13 mouse cellular contexts compared by ENCODE assay signal in the genomic region with DNA sequence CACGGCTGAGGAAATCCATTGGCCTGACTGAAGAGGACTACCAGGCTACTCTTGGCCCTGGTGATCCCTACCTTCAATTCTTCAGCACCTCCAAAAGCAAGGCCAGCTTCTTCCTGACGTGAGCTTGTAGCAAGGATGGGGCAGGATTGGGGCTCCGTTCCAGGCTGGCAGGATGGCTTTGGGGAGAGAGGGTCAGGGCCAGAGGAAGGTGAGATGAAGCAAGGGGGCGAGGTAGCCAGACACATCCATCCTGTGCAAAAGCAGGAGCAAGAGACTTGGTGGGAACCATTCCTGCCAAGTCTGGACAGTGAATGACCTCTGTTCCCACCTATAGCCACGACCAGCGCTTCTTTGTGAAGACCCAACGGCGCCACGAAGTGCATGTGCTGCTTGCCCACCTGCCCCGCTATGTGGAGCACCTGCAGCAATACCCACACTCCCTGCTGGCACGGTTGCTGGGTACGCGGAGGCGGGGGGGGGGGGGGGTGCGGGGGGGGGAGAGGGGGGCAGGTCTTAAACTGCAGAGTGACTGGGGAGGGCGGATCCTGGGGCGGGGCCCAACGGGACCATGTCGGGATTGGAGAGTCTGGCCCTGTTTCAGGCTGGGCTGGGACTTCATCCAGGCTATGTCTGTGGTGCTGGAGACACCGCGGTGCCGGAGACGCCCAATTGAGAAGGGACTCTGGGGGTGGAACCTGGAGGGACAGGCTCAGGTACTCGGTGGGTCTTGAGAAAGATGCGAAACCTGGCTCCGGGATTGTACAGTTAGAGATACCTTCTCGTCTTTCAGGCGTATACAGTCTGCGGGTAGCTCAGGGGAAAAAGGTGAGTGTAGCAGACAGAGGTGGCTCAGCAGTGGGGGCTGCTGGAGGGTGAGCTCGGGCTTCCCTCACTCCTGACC. TPM values are rescaled to one million over a fixed set of nuclear protein-coding genes. Genes with fewer than 3 reads are reported as not detected.
DNase-seq lines count a peak whose midpoint lies in the region; ATAC-seq and TF ChIP-seq lines count a peak whose summit lies in the region.
"Had no signal": no experiment of that assay in that cellular context is flagged by ENCODE, and none has a peak within 500 bp of the region (broad histone marks: within the 10 kb centered on the region; RNA-seq: fewer than 3 reads in every experiment).

No protein-coding gene starts in this region.

- no peak overlapping the region for H3K9ac ChIP-seq in kidney, embryonic 15.5 days
- H3K9ac ChIP-seq: embryonic facial prominence, embryonic 15.5 days; liver, embryonic 12.5 days; midbrain, embryonic 12.5 days had no signal

- H3K4me1 ChIP-seq in kidney, adult 2 months (ENCODE audit: control insufficient read depth, insufficient read depth, low read length) = no peaks in the 10 kb centered on the region
- H3K4me1 ChIP-seq in kidney, embryonic 15.5 days = peaks cover 17% of the 10 kb centered on the region

- no peaks in the 10 kb centered on the region for H3K27me3 ChIP-seq in kidney, adult 2 months (replicated peaks; ENCODE audit: control insufficient read depth, insufficient read depth, low read length)
- peaks cover 53% of the 10 kb centered on the region for H3K27me3 ChIP-seq in kidney, embryonic 15.5 days

- 34% methylated on average over 25 of the region's 30 CpGs for WGBS in kidney, adult 2 months
- 37% methylated on average over 25 of the region's 30 CpGs for WGBS in kidney, embryonic 15.5 days

- no peaks in the 10 kb centered on the region for H3K9me3 ChIP-seq in kidney, embryonic 15.5 days (replicated peaks)
- H3K9me3 ChIP-seq: embryonic facial prominence, embryonic 15.5 days; liver, embryonic 12.5 days; midbrain, embryonic 12.5 days had no signal

- no peaks in the 10 kb centered on the region for H3K36me3 ChIP-seq in kidney, adult 2 months (ENCODE audit: control insufficient read depth, insufficient read depth, low read length)
- H3K36me3 ChIP-seq in kidney, embryonic 15.5 days = peaks cover 3% of the 10 kb centered on the region
- H3K36me3 ChIP-seq: midbrain, embryonic 12.5 days had no signal

- no peak overlapping the region for H3K27ac ChIP-seq in kidney, adult 2 months (ENCODE audit: insufficient read depth, low read depth, low read length)
- no peak overlapping the region for H3K27ac ChIP-seq in kidney, embryonic 15.5 days
- H3K27ac ChIP-seq: embryonic facial prominence, embryonic 15.5 days; left cerebral cortex, adult 2 months; liver, embryonic 12.5 days; midbrain, embryonic 12.5 days had no signal

- TF ChIP-seq POLR2A in kidney, adult 2 months (IDR thresholded peaks at IDR 0.05; ENCODE audit: low read depth, low read length) = no peak

- no peak overlapping the region for H3K4me3 ChIP-seq in kidney, adult 2 months (ENCODE audit: insufficient read depth, low read depth, low read length)
- no peak overlapping the region for H3K4me3 ChIP-seq in kidney, embryonic 15.5 days (replicated peaks)
- H3K4me3 ChIP-seq: embryonic facial prominence, embryonic 15.5 days; left cerebral cortex, adult 2 months; liver, embryonic 12.5 days; midbrain, embryonic 12.5 days had no signal

- ATAC-seq in cerebellum, adult (ENCODE audit: insufficient number of reproducible peaks, low FRiP score, low TSS enrichment) = no peak
- no peak for ATAC-seq in kidney, embryonic 15.5 days (replicated peaks; ENCODE audit: low FRiP score)
- ATAC-seq: liver, embryonic 12.5 days had no signal

- TF ChIP-seq CTCF in kidney, adult 2 months (conservative IDR thresholded peaks at IDR 0.05; ENCODE audit: insufficient read depth, insufficient read length, low read depth, low read length) = no peak

- no peak overlapping the region for H3K4me2 ChIP-seq in kidney, embryonic 15.5 days
- H3K4me2 ChIP-seq: embryonic facial prominence, embryonic 15.5 days; liver, embryonic 12.5 days; midbrain, embryonic 12.5 days had no signal

- peak; percentile 60 for DNase-seq in cerebellum, adult 11 months
- DNase-seq in kidney, adult 2 months = peak; percentile 55
- DNase-seq in brain, adult 2 months (ENCODE audit: low read depth, low spot score) = peak; percentile 79
- peak; percentile 61 to 73 for DNase-seq in kidney, postnatal 4 days
- DNase-seq in embryo, embryonic 10.5 days (ENCODE audit: low spot score) = no peak
- DNase-seq in ovary, postnatal 10 days (ENCODE audit: low spot score) = no peak
- DNase-seq: gastrocnemius, postnatal 36 days had no signal

RNA-seq across cellular contexts. Expression of a gene that starts 2.9 kb away (rescaled TPM):
- polyA plus RNA-seq in kidney, adult 2 months (2012; rRNA removed) = not detected in 2 replicates
- 0.10 and 0.17 TPM in 2 replicates for polyA plus RNA-seq in kidney, embryonic 15.5 days (2015; fragmentation: Nextera tagmentation; extraction: Ambion mirVana)
- polyA plus RNA-seq: liver, embryonic 12.5 days had no signal

RNA-seq across cellular contexts. Expression of a gene that starts 3.8 kb away (rescaled TPM):
- polyA plus RNA-seq in kidney, adult 2 months (2012; rRNA removed) = 0.14 TPM in 1 of 2 replicates, not detected in the other
- 2.0 and 2.7 TPM in 2 replicates for polyA plus RNA-seq in kidney, embryonic 15.5 days (2015; fragmentation: Nextera tagmentation; extraction: Ambion mirVana)
- polyA plus RNA-seq: liver, embryonic 12.5 days had no signal

RNA-seq across cellular contexts. Expression of a gene that starts 7.7 kb away (rescaled TPM):
- polyA plus RNA-seq in kidney, adult 2 months (2012; rRNA removed) = 120 and 138 TPM in 2 replicates
- polyA plus RNA-seq in kidney, embryonic 15.5 days (2015; fragmentation: Nextera tagmentation; extraction: Ambion mirVana) = 103 and 107 TPM in 2 replicates

RNA-seq across cellular contexts. Expression of a gene that starts 8.5 kb away (rescaled TPM):
- 7.0 and 7.2 TPM in 2 replicates for polyA plus RNA-seq in kidney, adult 2 months (2012; rRNA removed)
- polyA plus RNA-seq in kidney, embryonic 15.5 days (2015; fragmentation: Nextera tagmentation; extraction: Ambion mirVana) = 22.3 and 23.2 TPM in 2 replicates

RNA-seq across cellular contexts. Expression of a gene that starts 21.1 kb away (rescaled TPM):
- polyA plus RNA-seq in kidney, adult 2 months (2012; rRNA removed) = 21.1 and 23.6 TPM in 2 replicates
- polyA plus RNA-seq in kidney, embryonic 15.5 days (2015; fragmentation: Nextera tagmentation; extraction: Ambion mirVana) = 17.0 and 17.6 TPM in 2 replicates

Comparison
In these comparisons a context has a peak if more than half of its experiments do, and no peak if none do; other contexts are left out.
1. DNase-seq: peak in cerebellum, adult 11 months (single experiment), kidney, adult 2 months (single experiment), brain, adult 2 months (single experiment) and kidney, postnatal 4 days (2 of 2); none in embryo, embryonic 10.5 days (single experiment) and ovary, postnatal 10 days (single experiment).